14 mouse cellular contexts compared by ENCODE assay signal in genomic region chr11:10071881-10072280, GRCm38 (mm10).
"Had no signal": no experiment of that assay in that cellular context is flagged by ENCODE, and none has a peak within 500 bp of the region (broad histone marks: within the 10 kb centered on the region; RNA-seq: fewer than 3 reads in every experiment).

No protein-coding gene starts in this region.

- H3K4me1 ChIP-seq: midbrain, embryonic 13.5 days; midbrain, embryonic 15.5 days; neural tube, embryonic 12.5 days; stomach, embryonic 15.5 days had no signal

- H3K9ac ChIP-seq: lung, embryonic 14.5 days; midbrain, embryonic 13.5 days; midbrain, embryonic 15.5 days; neural tube, embryonic 12.5 days; stomach, embryonic 15.5 days had no signal

- DNase-seq: lung, adult 18-20 months; lung, embryonic 14.5 days; lung, postnatal 14 days; lung, postnatal 36 days; right cerebral cortex, postnatal 14 days; thymus, adult 2 months; thymus, postnatal 25 days; thymus, postnatal 4 days had no signal

- H3K9me3 ChIP-seq: midbrain, embryonic 13.5 days; midbrain, embryonic 15.5 days; neural tube, embryonic 12.5 days; stomach, embryonic 15.5 days had no signal

- H3K4me2 ChIP-seq: lung, embryonic 14.5 days; midbrain, embryonic 11.5 days; midbrain, embryonic 13.5 days; midbrain, embryonic 15.5 days; neural tube, embryonic 12.5 days; stomach, embryonic 15.5 days had no signal

- H3K4me3 ChIP-seq: midbrain, embryonic 13.5 days; midbrain, embryonic 15.5 days; neural tube, embryonic 12.5 days; stomach, embryonic 15.5 days had no signal

- ATAC-seq: midbrain, embryonic 13.5 days; midbrain, embryonic 15.5 days had no signal

- H3K27me3 ChIP-seq: midbrain, embryonic 13.5 days; midbrain, embryonic 15.5 days; neural tube, embryonic 12.5 days; stomach, embryonic 15.5 days had no signal

- H3K36me3 ChIP-seq: midbrain, embryonic 13.5 days; midbrain, embryonic 15.5 days; neural tube, embryonic 12.5 days; stomach, embryonic 15.5 days had no signal

- H3K27ac ChIP-seq: midbrain, embryonic 13.5 days; midbrain, embryonic 15.5 days; neural tube, embryonic 12.5 days; stomach, embryonic 15.5 days; stomach, postnatal 0 days had no signal
